Mouse (Mus musculus) heart, postnatal 0 days (tissue): ENCODE results near the gene Trappc3.

Experiments
- CTCF ChIP-seq: IDR thresholded peaks from 2 replicates; pipeline ENCODE4 v1.5.1; 2016; ENCODE audit warnings: antibody characterized with exemption, control low read depth, low read depth
- EP300 ChIP-seq: IDR thresholded peaks from 2 replicates; pipeline ENCODE4 v1.6.1; 2016; ENCODE audit warnings: antibody characterized with exemption, low read depth

DNA sequence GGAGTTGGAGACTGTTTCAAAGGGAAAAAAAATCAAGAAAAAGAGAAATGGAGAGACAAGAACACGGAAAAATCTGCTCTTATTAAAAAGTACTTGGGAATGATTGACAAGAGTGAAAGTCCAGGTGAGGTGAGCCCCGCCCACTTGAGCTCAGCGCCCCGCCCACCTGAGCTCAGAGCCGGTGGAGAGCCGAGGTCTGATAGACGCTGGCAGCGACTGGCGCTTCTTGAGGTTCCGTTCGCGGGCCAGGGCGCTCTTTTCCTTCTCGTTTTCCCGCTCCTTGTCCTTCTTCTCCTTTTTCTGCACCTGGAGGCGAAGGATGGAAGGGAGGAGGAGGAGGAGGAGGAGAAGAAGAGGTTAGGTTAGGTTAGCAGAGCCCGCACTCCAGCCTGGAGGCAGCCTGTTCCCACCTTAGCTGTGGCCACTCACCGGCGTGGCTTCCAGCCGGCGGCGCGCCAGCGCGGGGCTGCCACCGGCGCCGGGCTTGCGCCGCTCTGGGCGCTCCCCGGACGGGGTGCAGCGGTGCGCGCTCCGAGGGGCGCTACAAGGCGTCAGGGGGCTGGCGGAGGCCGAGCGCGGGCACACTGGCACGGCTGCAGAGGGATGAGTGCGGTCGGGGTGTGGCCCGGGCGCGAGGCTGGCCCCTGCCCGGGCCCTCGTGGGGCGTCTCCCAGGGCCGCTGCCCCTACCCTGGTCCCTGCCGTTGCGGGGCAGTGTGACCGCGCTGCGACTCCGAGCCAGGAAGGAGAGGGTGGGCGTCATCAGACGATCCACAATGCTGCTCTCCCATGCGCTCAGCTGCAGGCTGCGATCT, 25.5 kb upstream of the Trappc3 start:
- TF ChIP-seq EP300, result no peak
- TF ChIP-seq CTCF, result no peak
